Mouse (Mus musculus) ES-Bruce4 (cell line): ENCODE results near the gene Prss48. TPM values are rescaled to one million over a fixed set of nuclear protein-coding genes. Genes with fewer than 3 reads are reported as not detected.

Experiments used
- H3K27ac ChIP-seq: 2 replicates; pipeline ENCODE4 v1.5.1; 2012; ENCODE audit warnings: low read length, inconsistent platforms; ENCODE audit not compliant: insufficient read depth
- H3K27me3 ChIP-seq: 2 replicates; pipeline ENCODE4 v1.6.1; 2012; ENCODE audit warnings: mild to moderate bottlenecking, low read length, inconsistent platforms; ENCODE audit not compliant: control insufficient read depth, poor library complexity, insufficient read depth, severe bottlenecking
- H3K36me3 ChIP-seq: 2 replicates; pipeline ENCODE4 v1.6.1; 2012; ENCODE audit warnings: inconsistent platforms, mild to moderate bottlenecking, low read length, moderate library complexity; ENCODE audit not compliant: control insufficient read depth, poor library complexity, insufficient read depth, severe bottlenecking
- H3K4me1 ChIP-seq: one replicate; pipeline ENCODE4 v1.8.1; 2011; ENCODE audit warnings: low read length; ENCODE audit not compliant: control insufficient read depth, insufficient read depth
- H3K4me3 ChIP-seq: 2 replicates; pipeline ENCODE4 v1.5.1; 2011; ENCODE audit warnings: low read depth, mild to moderate bottlenecking, low read length
- H3K9ac ChIP-seq: 2 replicates; pipeline ENCODE4 v1.6.1; 2012; ENCODE audit warnings: low read depth, mild to moderate bottlenecking, inconsistent platforms; ENCODE audit not compliant: poor library complexity, severe bottlenecking
- H3K9me3 ChIP-seq: replicated peaks from 2 replicates; pipeline ENCODE4 v1.6.1; 2012; ENCODE audit warnings: mild to moderate bottlenecking, low read length, inconsistent platforms; ENCODE audit not compliant: control insufficient read depth, poor library complexity, insufficient read depth, severe bottlenecking
- CTCF ChIP-seq: IDR thresholded peaks from one replicate; pipeline ENCODE4 v1.8.1; 2011; ENCODE audit warnings: low read depth, low read length
- EP300 ChIP-seq: IDR thresholded peaks from 2 replicates; pipeline ENCODE4 v1.6.1; 2011; ENCODE audit warnings: low read depth, low read length; ENCODE audit not compliant: insufficient read depth
- POLR2A ChIP-seq: IDR thresholded peaks from one replicate; pipeline ENCODE4 v1.8.1; 2011; ENCODE audit warnings: low read length; ENCODE audit not compliant: insufficient read depth
- polyA plus RNA-seq: library from polyadenylated mRNA; stranded (reverse); fragments of >200 nt; gene quantifications from 2 replicates; pipeline ENCODE4 v1.2.4, GENCODE M21; 2011; ENCODE audit warnings: low read depth; ENCODE audit not compliant: missing spikeins, insufficient read depth, insufficient read length

The Prss48 gene
- polyA plus RNA-seq, 1 experiment = not detected

DNA sequence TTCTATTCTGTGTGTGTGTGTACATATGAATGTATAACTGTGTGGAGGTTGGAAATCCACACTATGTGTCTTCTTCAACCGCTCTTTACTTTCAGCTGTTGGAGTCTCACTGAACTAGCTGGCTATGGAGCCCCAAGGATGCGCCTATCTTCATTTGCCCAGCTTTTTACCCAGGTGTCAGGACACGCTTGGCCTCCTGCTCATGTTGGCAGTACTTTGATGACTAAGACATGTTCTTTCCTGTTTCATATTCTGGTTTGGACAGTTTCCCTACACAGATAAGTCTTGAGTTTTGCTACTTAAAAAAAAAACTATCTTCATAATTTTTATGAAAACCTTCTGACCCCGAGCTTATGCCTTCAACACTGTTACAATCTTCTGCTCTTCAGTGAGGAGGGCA lies 36.8 kb downstream of the Prss48 start:
- H3K4me3 ChIP-seq = no peak overlapping the region
- no peak for TF ChIP-seq EP300
- no peak for TF ChIP-seq CTCF
- no peak for TF ChIP-seq POLR2A
- H3K36me3 ChIP-seq = no peaks in the 10 kb centered on the region
- no peak overlapping the region for H3K27ac ChIP-seq
- no peaks in the 10 kb centered on the region for H3K4me1 ChIP-seq
- H3K27me3 ChIP-seq = no peaks in the 10 kb centered on the region; the same call in 1 of the 2 replicates
- peaks cover 4% of the 10 kb centered on the region for H3K9me3 ChIP-seq
- H3K9ac ChIP-seq = no peak overlapping the region

GRCm38 (mm10) chr3:85961134-85961533 lies 41.2 kb downstream of the Prss48 start:
- no peaks in the 10 kb centered on the region for H3K27me3 ChIP-seq
- no peaks in the 10 kb centered on the region for H3K4me1 ChIP-seq
- peaks cover 4% of the 10 kb centered on the region for H3K9me3 ChIP-seq
- no peak overlapping the region for H3K9ac ChIP-seq
- no peak overlapping the region for H3K27ac ChIP-seq
- no peaks in the 10 kb centered on the region for H3K36me3 ChIP-seq
- TF ChIP-seq EP300 (no peak), POLR2A (no peak), CTCF (no peak)
- no peak overlapping the region for H3K4me3 ChIP-seq

DNA sequence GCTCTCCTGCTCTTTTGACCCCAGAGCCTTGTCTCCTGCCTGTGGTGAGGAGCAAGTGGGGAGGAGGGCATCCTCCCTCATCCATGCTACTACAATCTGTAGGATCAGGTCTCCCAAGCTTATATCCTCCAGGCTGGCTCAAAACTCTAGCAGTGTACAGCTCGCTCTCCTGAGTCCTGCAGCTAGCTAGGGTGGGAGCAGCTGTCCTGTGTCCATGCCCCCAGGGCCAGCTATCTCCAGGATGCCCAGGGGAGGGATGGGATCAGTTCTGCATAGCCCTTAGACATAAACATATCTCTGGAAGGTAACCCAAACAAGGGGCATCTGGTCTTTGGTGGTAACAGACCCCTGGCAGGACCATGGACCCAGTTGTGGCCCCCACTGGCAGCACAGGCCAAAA lies 42.6 kb downstream of the Prss48 start:
- TF ChIP-seq EP300 = no peak
- no peak for TF ChIP-seq CTCF
- no peak for TF ChIP-seq POLR2A
- Histone ChIP-seq H3K4me3 (no peak overlapping the region), H3K9me3 (peaks cover 4% of the 10 kb centered on the region), H3K4me1 (no peaks in the 10 kb centered on the region), H3K36me3 (no peaks in the 10 kb centered on the region), H3K9ac (no peak overlapping the region), H3K27me3 (no peaks in the 10 kb centered on the region), H3K27ac (no peak overlapping the region)

DNA sequence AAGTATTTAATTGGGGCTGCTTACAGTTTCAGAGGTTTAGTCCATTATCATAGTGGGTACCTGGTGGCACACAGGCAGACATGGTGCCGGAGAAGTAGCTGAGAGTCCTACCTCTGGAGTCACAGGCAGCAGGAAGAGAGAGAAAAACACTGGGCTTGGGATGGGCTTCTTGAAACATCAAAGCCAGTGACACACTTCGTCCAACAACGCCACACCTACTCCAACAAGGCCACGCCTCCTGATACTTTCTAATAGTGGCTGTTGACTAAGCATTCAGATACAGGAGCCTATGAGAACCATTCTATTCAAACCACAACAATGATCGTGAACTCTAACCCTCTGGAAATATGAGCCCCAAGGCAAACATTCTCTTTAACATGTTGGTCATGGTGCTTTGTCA lies 46.6 kb downstream of the Prss48 start:
- Histone ChIP-seq H3K27ac (no peak overlapping the region), H3K4me1 (no peaks in the 10 kb centered on the region), H3K9me3 (no peaks in the 10 kb centered on the region), H3K9ac (no peak overlapping the region), H3K36me3 (no peaks in the 10 kb centered on the region), H3K4me3 (no peak overlapping the region), H3K27me3 (no peaks in the 10 kb centered on the region)
- no peak for TF ChIP-seq CTCF
- TF ChIP-seq POLR2A = no peak
- no peak for TF ChIP-seq EP300

DNA sequence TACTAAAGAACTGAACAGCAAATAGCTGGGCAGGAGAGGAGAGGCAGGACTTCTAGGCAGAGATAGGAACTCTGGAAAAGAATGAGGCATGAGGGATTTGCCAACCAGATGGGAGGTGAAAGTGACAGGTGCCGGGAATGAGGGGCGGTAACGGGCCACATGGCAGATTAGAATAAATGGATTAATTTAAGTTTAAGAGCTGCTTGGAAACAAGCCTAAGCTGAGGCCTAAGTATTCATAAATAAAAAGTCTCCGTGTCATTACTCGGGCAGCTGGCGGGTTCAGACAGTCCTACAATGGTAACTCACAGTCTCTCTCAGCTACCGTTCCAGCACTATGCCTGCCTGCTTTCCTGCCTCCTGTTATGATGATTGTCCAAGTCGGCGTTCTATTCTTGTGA lies 47.0 kb downstream of the Prss48 start:
- TF ChIP-seq CTCF (no peak), EP300 (no peak)
- Histone ChIP-seq H3K4me3 (no peak overlapping the region), H3K36me3 (no peaks in the 10 kb centered on the region), H3K27ac (no peak overlapping the region), H3K27me3 (no peaks in the 10 kb centered on the region), H3K9ac (no peak overlapping the region), H3K9me3 (no peaks in the 10 kb centered on the region), H3K4me1 (no peaks in the 10 kb centered on the region)

GRCm38 (mm10) chr3:85952696-85953283 lies 49.5 kb downstream of the Prss48 start:
- H3K27me3 ChIP-seq = no peaks in the 10 kb centered on the region
- H3K27ac ChIP-seq = no peak overlapping the region
- no peak overlapping the region for H3K4me3 ChIP-seq
- no peaks in the 10 kb centered on the region for H3K36me3 ChIP-seq
- no peaks in the 10 kb centered on the region for H3K9me3 ChIP-seq
- H3K9ac ChIP-seq = no peak overlapping the region
- H3K4me1 ChIP-seq = no peaks in the 10 kb centered on the region
- TF ChIP-seq POLR2A (no peak), CTCF (no peak), EP300 (no peak)
